Mouse (Mus musculus) liver, postnatal 0 days (tissue): Measurements from ENCODE around the gene Myo6.

Source experiments
- CTCF ChIP-seq: sonication (generic); IDR thresholded peaks from 2 replicates; pipeline ENCODE4 v1.5.1; 2016; ENCODE audit warnings: antibody characterized with exemption, low read depth
- EP300 ChIP-seq: IDR thresholded peaks from 2 replicates; pipeline ENCODE4 v1.6.1; 2016; ENCODE audit warnings: antibody characterized with exemption, low read depth, mild to moderate bottlenecking

GRCm38 (mm10) chr9:80196161-80196560 lies 31.3 kb downstream of the Myo6 start:
- TF ChIP-seq CTCF (no peak), EP300 (no peak)
